Mouse (Mus musculus) small intestine, adult 2 months (tissue): ENCODE measurements around the gene Zfr2.

Source experiments
- CTCF ChIP-seq: fragments of 200-500 bp; IDR thresholded peaks from 2 replicates; pipeline ENCODE4 v1.5.1; 2012; ENCODE audit warnings: low read depth, mild to moderate bottlenecking, control low read depth, inconsistent platforms, low read length, moderate library complexity, mixed read lengths; ENCODE audit not compliant: insufficient replicate concordance, insufficient read length; ENCODE audit errors: extremely low read depth
- POLR2A ChIP-seq: fragments of 200-500 bp; IDR thresholded peaks from 2 replicates; pipeline ENCODE4 v1.6.1; 2012; ENCODE audit warnings: low read depth, mild to moderate bottlenecking, control low read depth, inconsistent platforms, low read length, moderate library complexity

GRCm38 (mm10) chr10:81265540-81265939 lies 32.6 kb downstream of the Zfr2 start:
- TF ChIP-seq POLR2A (no peak), CTCF (no peak)
